Mouse (Mus musculus) CD4-positive helper T cell, adult 2 months (primary cell): ENCODE results near the gene Slc16a11.
"Not testable (repeated sequence)": the region's sequence is repeated elsewhere in the genome, so short reads cannot be mapped to it uniquely, and the experiment has no call there.

Source experiments
- DNase-seq: peaks from one replicate; pipeline ENCODE4 v3.0.0-alpha.2; 2012; ENCODE audit warnings: low read depth, missing footprints, low spot score

Gene Slc16a11

DNA sequence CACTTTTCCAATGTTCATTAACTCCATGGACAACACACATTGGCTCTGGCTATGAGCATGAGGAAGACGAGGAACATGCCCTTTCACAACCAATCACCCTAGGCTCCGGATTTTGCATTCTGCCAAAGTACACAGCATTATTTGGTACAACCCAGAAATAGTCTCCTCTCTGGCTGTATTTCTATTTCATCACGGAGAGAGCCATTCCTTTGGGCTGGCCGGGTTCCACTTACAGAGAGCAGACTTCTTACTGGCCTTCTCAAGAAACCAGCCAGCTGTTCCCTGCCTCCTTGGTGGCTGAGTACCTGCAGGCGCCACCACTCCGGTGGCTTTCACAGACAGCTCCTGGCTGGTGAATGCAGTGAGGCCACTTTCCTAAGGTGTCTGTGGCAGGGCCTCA lies at the start of gene Slc16a11:
Gene Slc16a11 (plus strand): TSS at position 330 of the 400 bp plus-strand sequence.
- no peak for DNase-seq

- no peak for DNase-seq
These were observed 46.3 kb upstream of the Slc16a11 start for GRCm38 (mm10) chr11:70165972-70166921.

DNA sequence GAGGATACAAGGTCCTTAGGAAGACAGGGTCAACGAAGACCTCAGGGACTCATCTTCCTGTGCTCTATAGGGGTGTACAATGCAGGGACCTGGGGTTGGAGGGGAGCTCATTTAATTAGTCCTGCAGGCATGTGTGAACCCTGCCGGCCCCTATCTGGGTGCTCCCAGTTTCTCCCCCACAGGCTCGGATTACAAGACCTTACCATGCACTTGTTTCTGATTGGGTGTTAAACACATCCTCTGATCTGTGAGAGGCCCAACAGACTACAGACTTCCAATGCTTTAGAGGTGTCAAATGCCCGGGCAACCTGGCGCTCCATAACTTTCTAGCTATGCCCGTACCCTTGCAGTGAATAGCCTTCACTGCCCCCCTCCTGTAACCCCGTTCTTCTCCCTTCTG lies 44.4 kb upstream of the Slc16a11 start:
- DNase-seq: no peak

DNA sequence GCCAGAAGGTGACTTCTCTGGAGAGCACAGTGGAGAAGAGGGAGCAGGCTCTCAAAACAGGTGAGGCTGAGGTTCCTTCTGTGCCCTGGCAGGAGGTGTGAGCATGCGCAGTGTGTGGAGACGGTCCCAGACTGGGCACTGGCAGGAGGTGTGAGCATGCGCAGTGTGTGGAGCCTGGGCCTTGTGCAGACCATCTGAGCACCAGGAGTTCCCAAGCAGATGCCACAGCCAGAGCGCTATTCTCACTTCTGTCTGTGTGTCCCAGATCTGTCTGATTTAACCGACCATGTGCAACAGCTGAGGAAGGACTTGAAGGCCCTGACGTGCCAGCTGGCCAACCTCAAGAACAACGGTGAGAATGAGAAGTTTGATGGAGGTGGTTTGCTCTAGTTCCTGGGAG lies 43.1 kb upstream of the Slc16a11 start:
- not testable (repeated sequence) for DNase-seq

DNA sequence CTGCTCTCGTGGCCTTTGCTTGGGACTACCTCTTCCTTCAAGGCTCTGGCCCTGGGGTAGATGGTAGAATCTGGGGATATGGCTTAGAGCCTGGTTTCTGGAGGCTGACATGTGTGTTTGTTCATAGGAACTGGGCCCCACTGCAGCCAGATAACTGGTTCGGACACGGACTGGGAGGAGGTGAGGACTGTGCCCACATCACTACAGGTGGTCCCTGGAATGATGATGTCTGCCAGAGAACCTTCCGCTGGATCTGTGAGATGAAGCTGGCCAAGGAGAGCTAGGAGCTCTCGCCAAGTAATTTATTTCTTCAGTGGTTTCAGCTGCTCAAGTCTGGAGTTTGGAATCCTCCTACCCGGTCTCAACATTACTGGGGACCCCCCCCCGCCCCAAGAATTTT lies 42.3 kb upstream of the Slc16a11 start:
- no peak for DNase-seq

GRCm38 (mm10) chr11:70171181-70171580 lies 41.4 kb upstream of the Slc16a11 start:
- DNase-seq: no peak

DNA sequence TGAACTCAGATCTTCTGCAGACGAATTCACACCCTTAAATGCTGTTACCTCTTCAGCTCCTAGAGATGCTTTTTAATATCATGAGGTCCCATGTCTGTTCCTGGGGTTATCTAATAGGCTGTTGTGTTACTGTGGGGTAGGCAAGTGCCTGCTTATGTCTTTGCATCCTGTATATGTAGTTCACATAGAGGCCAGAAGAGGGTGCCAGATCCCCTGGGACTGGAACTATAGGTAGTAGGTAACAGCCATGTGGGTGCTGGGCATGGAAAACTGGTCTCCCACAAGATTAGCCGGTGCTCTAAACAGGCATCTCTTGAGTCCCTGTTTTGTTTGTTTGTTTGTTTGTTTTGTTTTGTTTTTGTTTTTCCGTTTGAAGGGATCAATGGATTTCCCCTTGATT lies 40.7 kb upstream of the Slc16a11 start:
- peak; percentile 50 for DNase-seq

DNA sequence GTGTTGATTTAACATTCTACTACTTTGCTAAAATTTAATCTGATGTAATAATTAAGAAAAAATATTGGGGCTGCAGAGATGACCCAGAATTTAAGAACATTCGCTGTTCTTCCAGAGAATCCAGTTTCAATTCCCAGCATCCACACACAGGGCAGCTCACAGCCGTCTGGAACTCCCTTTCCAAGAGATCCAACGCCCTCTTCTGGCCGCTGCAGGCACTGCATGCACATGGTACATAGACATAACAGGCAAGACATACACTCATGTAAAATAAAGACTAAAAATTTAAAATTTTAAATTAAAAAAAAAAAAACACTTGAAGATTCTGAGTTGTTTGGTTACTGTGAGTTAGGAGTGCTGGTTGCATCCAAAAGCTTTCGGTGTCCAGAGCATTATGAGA lies 40.3 kb upstream of the Slc16a11 start:
- DNase-seq: no peak

DNA sequence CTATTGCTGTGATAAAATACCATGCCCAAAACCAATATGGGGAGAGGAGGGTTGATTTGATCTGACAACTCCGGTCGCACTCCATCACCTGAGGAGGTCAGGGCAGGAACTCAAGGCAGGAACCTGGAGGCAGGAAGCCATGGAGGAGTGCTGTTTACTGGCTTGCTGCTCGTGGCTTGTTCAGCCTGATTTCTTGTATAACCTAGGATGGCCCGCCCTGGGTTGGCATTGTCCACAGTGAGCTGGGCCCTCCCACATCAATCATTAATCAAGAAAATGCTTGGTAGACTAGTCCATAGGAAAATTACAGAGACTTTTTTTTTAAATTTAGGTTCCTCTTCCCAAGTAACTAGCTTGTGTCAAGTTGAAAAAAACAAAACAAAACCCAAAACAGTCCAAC lies 38.1 kb upstream of the Slc16a11 start:
- DNase-seq: no peak

DNA sequence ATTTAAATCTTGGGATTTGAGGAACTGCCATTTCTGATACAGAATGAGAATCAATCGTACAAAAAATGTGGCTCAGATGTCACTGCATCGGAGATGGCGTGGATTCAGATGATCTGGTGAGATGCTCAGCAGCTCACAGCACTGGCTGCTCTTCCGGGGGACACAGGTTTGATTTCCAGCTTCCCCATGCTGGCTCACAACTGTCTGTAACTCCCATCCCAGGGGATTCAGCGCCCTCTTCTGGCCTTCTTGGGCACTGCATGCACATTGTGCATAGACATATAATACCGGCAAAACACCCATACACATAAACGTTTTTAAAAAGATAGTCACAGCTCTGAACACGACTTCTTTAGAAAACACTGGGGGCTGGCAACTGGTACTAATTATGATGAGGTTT lies 34.9 kb upstream of the Slc16a11 start:
- no peak for DNase-seq

DNA sequence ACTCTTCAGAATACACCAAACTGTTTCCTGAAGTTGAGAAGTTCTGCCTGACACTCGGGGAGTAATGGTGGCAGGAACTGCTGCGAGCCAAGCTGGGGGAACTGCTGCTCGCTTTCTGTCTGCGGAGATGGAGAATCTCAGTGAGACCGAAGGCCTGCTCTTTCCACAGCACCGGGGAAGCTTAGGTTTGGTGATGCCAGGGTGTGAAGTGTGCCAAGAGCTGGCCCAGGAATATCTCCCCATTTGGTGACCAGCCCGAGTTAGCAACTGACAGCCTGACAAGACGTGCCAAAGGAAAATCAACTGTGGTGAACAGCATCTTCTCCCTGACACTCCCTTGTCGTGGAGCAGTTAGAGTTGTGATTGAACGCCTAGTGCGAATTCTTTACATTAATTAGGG lies 34.2 kb upstream of the Slc16a11 start:
- no peak for DNase-seq

DNA sequence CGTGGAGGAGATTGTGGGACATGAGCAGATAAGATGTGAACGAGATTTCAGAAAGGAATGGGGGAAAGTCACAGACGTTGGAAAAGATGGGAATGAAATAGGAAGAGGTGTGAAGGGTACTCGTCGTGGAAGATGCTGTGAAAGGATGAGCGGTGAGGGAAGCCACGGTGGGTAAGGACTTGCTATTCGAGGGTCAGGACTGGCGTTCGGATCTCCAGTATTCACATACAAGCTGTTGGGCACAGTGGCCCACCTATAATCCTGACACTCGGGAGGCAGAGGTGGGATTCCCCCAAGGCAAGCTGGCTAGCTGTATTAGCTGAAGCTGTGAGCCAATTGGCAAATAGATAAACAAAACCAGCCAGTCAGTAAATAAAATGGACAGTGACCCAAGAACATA lies 33.8 kb upstream of the Slc16a11 start:
- no peak for DNase-seq

DNA sequence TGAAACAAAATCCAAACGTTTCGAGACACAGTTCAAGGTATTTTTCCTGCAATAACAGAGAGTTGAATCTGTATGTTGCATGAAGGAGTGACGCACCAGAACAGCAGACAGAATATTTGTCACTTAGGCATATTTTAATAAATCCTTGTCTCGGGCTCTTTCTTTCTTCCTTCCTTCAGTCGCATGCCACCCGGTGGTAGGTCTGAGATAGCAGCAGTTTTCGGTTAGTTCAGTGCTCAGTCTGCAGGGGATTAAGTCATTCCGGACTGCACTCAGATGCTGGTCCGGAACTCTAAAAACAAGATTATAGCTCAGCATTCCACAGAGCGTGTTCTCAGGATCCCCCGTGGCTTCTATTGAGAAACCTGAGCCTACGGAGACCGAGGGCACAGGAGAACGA lies 33.2 kb upstream of the Slc16a11 start:
- DNase-seq: peak; percentile 16

DNA sequence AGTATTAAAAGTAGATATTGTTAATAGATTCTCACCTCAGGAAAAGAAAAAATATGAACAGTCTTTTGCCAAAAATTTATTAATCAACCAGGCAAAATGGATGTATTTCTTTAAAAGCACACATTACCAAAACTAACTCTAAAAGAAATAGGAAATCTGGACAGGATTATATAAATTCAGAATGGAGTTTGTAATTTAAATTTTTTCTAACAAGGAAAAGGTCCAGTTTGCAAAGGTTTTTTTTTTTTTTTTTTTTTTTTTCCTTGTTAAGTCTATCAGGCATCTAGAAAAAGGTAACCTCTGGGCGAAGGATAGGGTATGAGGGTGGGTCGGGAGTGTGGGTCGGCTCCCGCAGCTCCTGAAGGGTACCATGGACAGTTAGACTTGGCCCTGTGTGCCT lies 32.1 kb upstream of the Slc16a11 start:
- no peak for DNase-seq

DNA sequence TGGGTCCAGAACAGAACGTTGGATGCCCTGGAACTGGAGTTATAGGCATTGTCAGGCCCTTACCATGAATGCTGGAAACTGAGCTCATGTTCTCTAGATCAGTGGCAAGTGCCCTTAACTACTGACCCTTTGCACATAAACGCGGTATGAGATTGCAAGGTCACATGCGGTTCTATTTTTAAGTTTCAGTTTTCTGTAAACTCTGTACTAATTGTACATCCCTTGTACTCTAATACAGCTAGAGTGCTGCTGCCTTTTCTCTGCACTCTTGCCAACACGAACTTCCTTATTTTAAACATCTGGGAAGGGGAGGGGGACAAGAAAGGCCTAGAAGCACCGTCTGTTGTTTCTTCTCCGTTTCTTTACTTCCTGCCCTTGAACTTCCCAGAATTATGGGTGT lies 27.4 kb upstream of the Slc16a11 start:
- no peak for DNase-seq

DNA sequence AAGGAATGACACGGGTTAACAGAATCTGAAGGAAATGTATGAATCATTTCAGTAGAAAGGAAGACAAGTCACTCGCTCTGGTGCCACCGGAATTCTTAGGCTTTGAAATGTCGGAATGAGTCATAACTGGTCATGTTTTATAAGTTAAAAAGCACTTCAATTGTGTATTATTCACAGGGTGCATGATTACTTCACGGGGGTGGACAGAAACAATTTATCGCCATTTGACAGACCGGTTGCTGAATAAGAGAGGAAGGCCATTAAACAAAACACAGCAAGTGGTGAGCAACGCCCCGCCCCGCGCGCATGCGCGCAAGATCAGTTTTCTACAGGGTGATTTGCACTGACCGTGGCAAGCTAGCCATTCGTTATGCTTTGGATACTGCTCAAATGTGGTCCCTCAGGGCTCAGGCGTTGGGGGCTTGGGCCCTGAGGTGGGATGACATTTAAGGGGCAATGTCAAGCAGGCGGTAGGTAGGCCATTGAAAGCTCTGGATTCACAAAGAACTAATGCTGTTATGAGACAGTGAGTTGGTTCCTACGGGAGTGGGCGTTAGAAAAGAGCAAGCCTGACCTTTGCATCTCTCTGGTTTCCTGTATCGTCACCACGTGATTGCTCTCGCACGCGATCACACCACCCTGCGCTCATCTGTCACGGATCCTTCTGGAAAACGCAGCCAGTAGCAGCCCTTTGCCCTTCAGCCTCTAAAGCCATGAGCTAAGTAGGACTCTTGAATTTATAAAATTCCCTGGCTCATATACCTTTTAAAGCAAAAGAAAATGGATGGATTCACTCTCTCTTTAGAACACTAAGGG lies 23.0 kb upstream of the Slc16a11 start:
- DNase-seq: no peak

DNA sequence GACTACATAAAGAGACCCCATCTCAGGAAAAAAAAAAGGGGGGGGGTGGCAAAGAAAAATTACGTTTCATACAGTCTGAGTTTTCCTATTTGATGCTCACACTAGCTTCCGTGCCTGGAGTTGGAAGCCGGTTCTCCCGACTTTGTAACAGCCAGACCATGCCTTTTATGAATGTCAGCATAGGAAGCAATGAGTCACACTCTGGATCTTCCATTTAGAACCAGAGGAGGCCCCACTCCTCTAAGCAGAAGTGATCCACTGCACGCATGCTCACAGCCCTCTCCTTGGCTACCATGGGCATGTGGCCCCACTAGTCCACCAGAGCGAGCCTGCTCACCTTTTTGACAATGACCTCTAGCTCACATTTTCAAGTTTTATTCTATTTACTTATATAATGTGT lies 21.4 kb upstream of the Slc16a11 start:
- DNase-seq: no peak

DNA sequence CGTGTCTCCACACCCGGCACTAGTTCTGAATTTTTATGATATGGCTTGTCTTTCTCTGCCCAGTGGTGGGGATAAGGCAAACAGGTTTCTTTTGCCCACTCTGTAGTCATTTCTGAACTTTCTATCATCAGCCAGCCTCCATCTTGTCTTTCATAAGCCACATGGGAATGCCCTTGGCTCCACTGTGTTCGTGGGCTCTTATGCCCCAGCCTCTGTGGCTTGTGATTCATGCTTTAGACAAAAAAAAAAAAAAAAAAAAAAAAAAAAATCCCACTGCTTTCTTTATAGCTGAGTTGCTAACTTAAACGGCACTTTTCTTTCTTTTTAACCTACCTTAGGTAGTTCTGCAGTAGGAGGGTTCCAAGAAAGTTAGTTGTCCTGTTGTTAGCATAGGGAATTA lies 20.4 kb upstream of the Slc16a11 start:
- DNase-seq: no peak

GRCm38 (mm10) chr11:70193354-70194285 lies 18.9 kb upstream of the Slc16a11 start:
- DNase-seq: no peak

GRCm38 (mm10) chr11:70198332-70198731 lies 14.2 kb upstream of the Slc16a11 start:
- no peak for DNase-seq

- no peak for DNase-seq
These were observed 13.4 kb upstream of the Slc16a11 start for GRCm38 (mm10) chr11:70199107-70199506.
